Mouse (Mus musculus): Measurements from ENCODE around the gene Elobl. TPM values are rescaled to one million over a fixed set of nuclear protein-coding genes. Genes with fewer than 3 reads are reported as not detected.

Elobl gene
- polyA plus RNA-seq, 1 experiment from 2014 or later = not detected

DNA sequence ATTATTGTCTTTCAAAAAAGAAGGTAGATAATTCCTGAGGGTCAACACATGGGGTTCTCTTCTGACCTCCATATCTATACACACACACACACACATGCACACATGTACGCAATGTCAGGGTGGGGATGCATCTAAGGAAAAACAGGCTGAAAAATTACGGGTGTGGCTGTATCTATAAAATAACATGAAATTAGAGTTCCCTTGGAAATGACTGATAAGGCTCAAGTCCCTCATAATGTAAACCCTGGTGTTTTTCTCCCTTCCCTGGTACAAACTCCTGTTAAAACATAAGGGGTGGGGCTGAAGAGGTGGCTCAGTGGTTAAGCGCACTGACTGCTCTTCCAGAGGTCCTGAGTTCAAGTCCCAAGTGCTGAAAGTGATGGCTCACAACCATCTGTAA lies 13.1 kb downstream of the Elobl start:
- H3K4me3 ChIP-seq (replicated peaks) = no peak overlapping the region
- no peaks in the 10 kb centered on the region for H3K27me3 ChIP-seq
- ATAC-seq (ENCODE audit: insufficient read depth) = peak; percentile 50; the same call in 1 of the 2 replicates
- 40% methylated on average over 3 of the region's 3 CpGs for WGBS (ENCODE audit: insufficient replicate concordance)
- H3K4me1 ChIP-seq (replicated peaks) = peaks cover 39% of the 10 kb centered on the region
- peak overlapping the region; percentile 69 for H3K4me2 ChIP-seq
- no peak overlapping the region for H3K9ac ChIP-seq
- no peaks in the 10 kb centered on the region for H3K36me3 ChIP-seq (replicated peaks)
- H3K9me3 ChIP-seq (replicated peaks) = no peaks in the 10 kb centered on the region
- no peak overlapping the region for H3K27ac ChIP-seq (replicated peaks)

DNA sequence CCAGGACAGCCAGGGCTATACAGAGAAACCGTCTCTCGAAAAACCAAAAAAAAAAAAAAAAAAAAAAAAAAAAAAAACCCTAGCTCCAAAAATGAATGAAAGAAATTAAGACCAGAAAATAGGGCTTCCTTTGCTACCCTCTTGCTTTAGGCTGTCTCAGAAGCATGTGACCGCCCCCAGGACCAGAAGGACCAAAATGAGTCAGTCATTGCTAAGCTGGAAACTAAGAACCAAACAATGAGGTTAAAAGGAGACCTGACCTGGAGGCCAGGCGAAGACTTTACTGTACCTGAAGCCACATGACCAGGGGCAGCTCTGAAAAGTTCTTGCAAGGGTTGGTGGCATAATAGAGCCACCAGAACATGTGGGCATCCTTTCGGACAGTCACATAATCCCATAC lies 14.6 kb downstream of the Elobl start:
- no peak for ATAC-seq (ENCODE audit: insufficient read depth)
- H3K4me2 ChIP-seq = no peak overlapping the region

DNA sequence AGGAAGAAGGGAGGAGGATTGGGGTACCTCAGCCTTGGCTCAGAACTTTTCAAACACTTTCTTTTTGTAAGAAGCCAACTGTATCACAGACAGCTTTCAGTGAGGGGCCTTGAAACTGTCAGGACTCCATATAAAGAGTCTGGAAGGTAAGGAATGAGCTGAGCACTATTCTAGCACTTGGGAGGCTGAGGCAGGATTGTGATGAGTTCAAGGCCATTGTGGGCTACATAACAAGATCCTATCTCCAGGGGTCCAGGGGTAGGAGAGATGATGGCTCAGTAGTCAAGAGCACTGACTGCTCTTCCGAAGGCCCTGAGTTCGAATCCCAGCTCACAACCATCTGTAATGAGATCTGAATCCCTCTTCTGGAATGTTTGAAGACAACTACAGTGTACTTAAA lies 15.2 kb downstream of the Elobl start:
- ATAC-seq (ENCODE audit: insufficient read depth) = no peak
- Histone ChIP-seq H3K4me1 (replicated peaks) (peaks cover 39% of the 10 kb centered on the region), H3K9me3 (replicated peaks) (no peaks in the 10 kb centered on the region), H3K27ac (replicated peaks) (no peak overlapping the region), H3K36me3 (replicated peaks) (no peaks in the 10 kb centered on the region; the same call in 1 of the 2 replicates), H3K4me3 (replicated peaks) (no peak overlapping the region), H3K27me3 (no peaks in the 10 kb centered on the region), H3K4me2 (no peak overlapping the region), H3K9ac (no peak overlapping the region)
- 75% methylated on average over 2 of the region's 2 CpGs for WGBS (ENCODE audit: insufficient replicate concordance)

More for the DNA sequence above, 14.6 kb downstream of the Elobl start:
- H3K4me3 ChIP-seq (replicated peaks) = no peak overlapping the region
- peaks cover 39% of the 10 kb centered on the region for H3K4me1 ChIP-seq (replicated peaks)
- WGBS (ENCODE audit: insufficient replicate concordance) = 80% methylated on average over 5 of the region's 5 CpGs
- no peaks in the 10 kb centered on the region for H3K9me3 ChIP-seq (replicated peaks)
- no peaks in the 10 kb centered on the region; the same call in 1 of the 2 replicates for H3K36me3 ChIP-seq (replicated peaks)
- H3K27me3 ChIP-seq = no peaks in the 10 kb centered on the region
- H3K27ac ChIP-seq (replicated peaks) = no peak overlapping the region
- H3K9ac ChIP-seq = no peak overlapping the region

DNA sequence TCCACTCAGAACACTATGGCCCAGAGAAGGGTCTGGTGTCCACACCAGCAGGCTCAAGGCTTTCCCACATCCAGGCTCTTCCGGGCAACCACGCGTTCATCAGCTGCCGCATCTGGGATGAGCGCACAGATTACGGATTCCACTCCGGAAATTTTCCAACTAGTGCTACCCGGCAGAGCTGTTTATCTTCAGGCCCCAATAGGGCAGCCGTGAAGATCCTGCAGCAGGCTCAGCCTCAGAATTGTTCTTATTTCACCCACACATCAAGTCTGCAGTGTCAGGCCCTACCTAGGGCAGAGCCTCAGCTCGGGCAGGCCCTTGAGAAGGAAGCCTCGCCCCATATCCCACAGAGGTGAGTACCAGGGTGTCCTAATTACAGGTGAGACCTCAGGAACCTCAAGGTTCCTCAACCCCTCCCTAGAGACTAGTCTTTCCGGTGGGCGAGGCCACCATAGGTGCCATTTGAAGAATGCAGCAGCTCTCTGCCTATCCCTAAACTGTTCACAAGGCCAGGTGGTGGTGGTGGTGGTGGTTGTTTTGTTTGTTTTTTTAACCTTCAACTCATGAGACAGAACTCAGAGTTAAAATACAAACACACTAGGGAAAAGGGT lies 16.0 kb downstream of the Elobl start:
- no peak overlapping the region for H3K27ac ChIP-seq (replicated peaks)
- ATAC-seq (ENCODE audit: insufficient read depth) = no peak
- no peaks in the 10 kb centered on the region for H3K9me3 ChIP-seq (replicated peaks)
- H3K4me1 ChIP-seq (replicated peaks) = peaks cover 39% of the 10 kb centered on the region
- no peak overlapping the region for H3K9ac ChIP-seq
- no peak overlapping the region for H3K4me2 ChIP-seq
- H3K36me3 ChIP-seq (replicated peaks) = no peaks in the 10 kb centered on the region; the same call in 1 of the 2 replicates
- no peak overlapping the region for H3K4me3 ChIP-seq (replicated peaks)
- 77% methylated on average over 13 of the region's 13 CpGs for WGBS (ENCODE audit: insufficient replicate concordance)
- H3K27me3 ChIP-seq = no peaks in the 10 kb centered on the region

DNA sequence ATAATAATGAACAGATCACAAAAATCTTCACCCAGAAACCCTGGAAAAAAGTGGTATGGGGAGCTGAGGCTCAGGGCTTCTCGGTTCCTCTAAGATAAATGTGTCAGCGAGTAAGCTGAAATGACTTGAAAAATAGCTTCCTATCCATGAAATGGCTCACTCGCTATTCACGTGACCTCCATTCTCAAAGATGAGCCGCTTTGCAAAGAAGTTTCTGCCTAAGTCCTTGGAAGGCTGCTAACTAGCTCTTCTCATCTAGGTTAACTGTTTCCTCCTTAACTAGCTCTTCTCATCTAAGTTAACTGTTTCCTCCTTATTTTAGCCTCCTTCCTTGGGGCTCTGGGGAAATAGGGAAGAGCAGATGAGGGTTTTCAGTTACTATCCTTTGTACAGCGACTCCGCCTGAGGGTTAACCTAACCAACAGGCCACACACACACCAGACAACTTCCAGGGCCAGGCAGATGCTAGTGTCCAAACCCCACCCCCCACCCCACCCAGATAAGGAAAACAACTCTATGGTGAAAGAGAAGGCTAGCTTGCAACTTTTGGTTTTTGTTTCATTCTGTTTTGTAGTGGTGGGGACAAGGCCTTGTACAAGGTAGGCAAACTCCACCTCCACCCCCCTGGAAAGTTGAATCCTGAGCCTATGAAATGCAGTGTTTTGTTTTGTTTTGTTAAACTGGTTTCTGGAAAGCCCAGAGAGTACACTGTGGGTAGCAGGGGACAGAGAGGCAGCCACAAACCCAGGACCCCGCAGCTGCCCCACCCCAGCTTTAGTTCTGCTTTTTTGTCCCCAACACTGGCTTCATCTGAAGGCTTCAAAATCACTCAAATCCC lies 16.7 kb downstream of the Elobl start:
- no peak overlapping the region for H3K4me2 ChIP-seq
- WGBS (ENCODE audit: insufficient replicate concordance) = 46% methylated on average over 8 of the region's 8 CpGs
- no peaks in the 10 kb centered on the region for H3K27me3 ChIP-seq
- no peak overlapping the region for H3K4me3 ChIP-seq (replicated peaks)
- no peaks in the 10 kb centered on the region for H3K9me3 ChIP-seq (replicated peaks)
- ATAC-seq (ENCODE audit: insufficient read depth) = no peak
- no peaks in the 10 kb centered on the region; the same call in 1 of the 2 replicates for H3K36me3 ChIP-seq (replicated peaks)
- H3K4me1 ChIP-seq (replicated peaks) = peaks cover 33% of the 10 kb centered on the region
- H3K27ac ChIP-seq (replicated peaks) = no peak overlapping the region
- H3K9ac ChIP-seq = no peak overlapping the region

DNA sequence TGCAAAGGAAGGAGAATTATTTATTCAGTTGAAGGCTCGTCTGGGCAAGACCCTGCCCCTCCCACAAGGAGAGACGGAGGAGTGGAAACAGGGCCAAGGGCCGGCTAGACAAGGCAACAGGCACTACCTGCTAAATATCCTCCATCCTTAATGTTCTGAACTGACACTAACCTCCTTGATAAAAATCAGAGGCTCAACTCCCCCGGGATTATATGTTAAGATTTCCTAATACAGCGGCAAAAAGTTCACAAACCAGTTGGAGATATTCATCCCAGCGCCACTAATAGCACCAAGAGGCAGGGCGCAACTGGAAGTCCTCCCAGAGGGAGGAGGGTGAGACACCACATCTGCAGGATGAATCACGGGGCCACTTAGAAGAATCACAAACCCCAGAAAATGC lies 17.8 kb downstream of the Elobl start:
- peaks cover 5% of the 10 kb centered on the region for H3K36me3 ChIP-seq (replicated peaks)
- no peak overlapping the region for H3K4me3 ChIP-seq (replicated peaks)
- no peak overlapping the region for H3K27ac ChIP-seq (replicated peaks)
- peaks cover 22% of the 10 kb centered on the region for H3K4me1 ChIP-seq (replicated peaks)
- H3K4me2 ChIP-seq = no peak overlapping the region
- no peak overlapping the region for H3K9ac ChIP-seq
- ATAC-seq (ENCODE audit: insufficient read depth) = no peak
- 67% methylated on average over 8 of the region's 8 CpGs for WGBS (ENCODE audit: insufficient replicate concordance)
- no peaks in the 10 kb centered on the region for H3K9me3 ChIP-seq (replicated peaks)
- no peaks in the 10 kb centered on the region for H3K27me3 ChIP-seq

DNA sequence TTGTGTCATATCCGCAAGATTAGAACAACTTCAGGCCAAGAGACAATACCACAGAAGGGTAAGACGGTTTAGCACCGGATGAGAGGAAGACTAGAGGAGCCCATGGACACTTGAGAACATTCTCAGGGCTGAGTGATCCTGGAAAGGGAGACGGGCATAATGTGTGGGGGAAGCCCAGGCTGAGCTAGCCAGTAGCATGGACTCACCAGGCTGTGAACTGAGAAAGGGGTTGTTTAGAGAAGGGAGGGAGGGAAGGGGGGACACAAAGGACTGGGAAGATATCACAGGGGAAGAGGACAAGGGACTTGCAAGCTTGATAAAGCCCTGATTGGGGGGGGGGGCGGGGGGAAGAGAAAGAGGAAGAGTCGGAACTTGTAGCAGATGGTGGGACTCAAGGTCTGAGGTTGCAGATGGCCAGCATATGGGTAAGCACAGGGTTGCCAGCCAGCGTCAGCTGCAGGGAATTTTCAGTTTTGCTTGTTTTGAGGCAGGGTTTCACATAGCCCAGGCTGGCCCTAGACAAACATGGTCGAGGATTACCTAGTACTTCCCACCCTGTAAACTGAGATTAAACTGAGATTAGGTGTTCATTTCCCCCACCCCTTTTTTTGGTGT lies 20.7 kb downstream of the Elobl start:
- H3K9me3 ChIP-seq (replicated peaks) = no peaks in the 10 kb centered on the region
- no peak overlapping the region for H3K4me3 ChIP-seq (replicated peaks)
- no peaks in the 10 kb centered on the region for H3K27me3 ChIP-seq
- H3K9ac ChIP-seq = no peak overlapping the region
- no peak for ATAC-seq (ENCODE audit: insufficient read depth)
- peaks cover 5% of the 10 kb centered on the region for H3K36me3 ChIP-seq (replicated peaks)
- peaks cover 12% of the 10 kb centered on the region for H3K4me1 ChIP-seq (replicated peaks)
- no peak overlapping the region for H3K27ac ChIP-seq (replicated peaks)
- H3K4me2 ChIP-seq = no peak overlapping the region
- WGBS (ENCODE audit: insufficient replicate concordance) = 30% methylated on average over 8 of the region's 8 CpGs

DNA sequence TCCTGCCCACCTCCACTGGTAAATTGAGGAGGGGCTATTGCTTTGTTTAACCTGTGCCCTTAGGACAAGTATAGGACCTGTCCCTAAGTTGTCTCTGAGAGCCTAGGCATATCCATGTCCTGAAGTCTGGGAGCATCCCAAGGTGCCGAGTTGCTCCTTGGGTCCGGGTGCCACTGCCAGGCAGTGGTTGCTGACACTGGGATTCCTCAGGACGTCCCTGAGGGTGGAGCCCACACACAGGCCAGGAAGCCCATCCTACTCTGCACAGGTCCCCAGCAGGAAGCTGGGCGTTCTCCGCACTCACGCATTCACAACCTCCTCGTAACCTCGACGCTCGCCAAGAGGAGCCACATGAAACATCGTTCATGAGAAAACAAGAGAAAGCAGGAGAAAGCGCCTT lies 25.2 kb downstream of the Elobl start:
- Histone ChIP-seq H3K4me3 (replicated peaks) (no peak overlapping the region), H3K9ac (no peak overlapping the region), H3K36me3 (replicated peaks) (peaks cover 5% of the 10 kb centered on the region), H3K27ac (replicated peaks) (no peak overlapping the region), H3K4me1 (replicated peaks) (no peaks in the 10 kb centered on the region), H3K9me3 (replicated peaks) (no peaks in the 10 kb centered on the region), H3K27me3 (no peaks in the 10 kb centered on the region), H3K4me2 (no peak overlapping the region)
- 69% methylated on average over 12 of the region's 12 CpGs for WGBS (ENCODE audit: insufficient replicate concordance)
- ATAC-seq (ENCODE audit: insufficient read depth) = no peak

DNA sequence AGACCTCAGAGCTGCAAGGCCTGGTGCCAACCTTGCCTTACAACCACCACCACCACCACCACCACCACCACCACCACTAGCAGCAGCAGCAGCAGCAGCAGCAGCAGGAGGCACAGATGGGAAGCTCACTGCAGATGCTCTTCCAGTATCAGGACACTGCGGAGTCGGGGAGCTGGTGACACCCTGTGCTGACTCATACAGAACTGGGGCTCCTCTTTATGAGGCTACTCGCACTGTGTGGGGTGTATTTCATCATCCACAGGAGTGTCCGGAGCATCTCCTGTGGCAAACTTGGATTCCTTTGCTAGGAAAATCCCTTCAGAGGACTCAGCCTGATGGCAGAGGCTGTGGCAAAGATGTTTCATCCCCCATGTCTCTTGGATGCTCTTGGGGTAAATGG lies 27.1 kb downstream of the Elobl start:
- Histone ChIP-seq H3K9ac (no peak overlapping the region), H3K4me2 (no peak overlapping the region), H3K27ac (replicated peaks) (no peak overlapping the region), H3K9me3 (replicated peaks) (no peaks in the 10 kb centered on the region), H3K4me1 (replicated peaks) (no peaks in the 10 kb centered on the region), H3K27me3 (no peaks in the 10 kb centered on the region), H3K36me3 (replicated peaks) (peaks cover 5% of the 10 kb centered on the region), H3K4me3 (replicated peaks) (no peak overlapping the region)
- no peak for ATAC-seq (ENCODE audit: insufficient read depth)
- 73% methylated on average over 4 of the region's 4 CpGs for WGBS (ENCODE audit: insufficient replicate concordance)

DNA sequence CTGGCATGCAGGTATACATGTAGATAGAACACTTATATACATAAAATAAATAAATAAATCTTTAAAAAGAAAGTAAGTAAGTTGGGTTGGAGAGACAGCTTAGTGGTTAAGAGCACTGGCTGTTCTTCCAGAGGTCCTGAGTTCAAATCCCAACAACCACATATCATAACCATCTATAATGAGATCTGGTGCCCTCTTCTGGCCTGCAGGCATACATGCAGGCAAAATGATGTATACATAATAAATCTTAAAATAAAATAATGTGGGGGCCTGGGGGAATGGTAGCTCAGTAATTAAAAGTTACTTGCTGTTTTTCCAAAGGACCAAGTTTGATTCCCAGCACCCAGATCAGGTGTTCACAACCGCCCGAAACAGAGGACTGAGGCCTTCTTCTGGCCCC lies 28.0 kb downstream of the Elobl start:
- no peak overlapping the region for H3K4me3 ChIP-seq (replicated peaks)
- H3K27ac ChIP-seq (replicated peaks) = no peak overlapping the region
- 73% methylated on average over 2 of the region's 2 CpGs for WGBS (ENCODE audit: insufficient replicate concordance)
- H3K4me2 ChIP-seq = no peak overlapping the region
- no peaks in the 10 kb centered on the region for H3K9me3 ChIP-seq (replicated peaks)
- H3K27me3 ChIP-seq = no peaks in the 10 kb centered on the region
- H3K36me3 ChIP-seq (replicated peaks) = 0 out of 2 replicates have a peak, but pooled peaks cover 1% of the 10 kb centered on the region
- no peaks in the 10 kb centered on the region for H3K4me1 ChIP-seq (replicated peaks)
- no peak overlapping the region for H3K9ac ChIP-seq
- ATAC-seq (ENCODE audit: insufficient read depth) = no peak

DNA sequence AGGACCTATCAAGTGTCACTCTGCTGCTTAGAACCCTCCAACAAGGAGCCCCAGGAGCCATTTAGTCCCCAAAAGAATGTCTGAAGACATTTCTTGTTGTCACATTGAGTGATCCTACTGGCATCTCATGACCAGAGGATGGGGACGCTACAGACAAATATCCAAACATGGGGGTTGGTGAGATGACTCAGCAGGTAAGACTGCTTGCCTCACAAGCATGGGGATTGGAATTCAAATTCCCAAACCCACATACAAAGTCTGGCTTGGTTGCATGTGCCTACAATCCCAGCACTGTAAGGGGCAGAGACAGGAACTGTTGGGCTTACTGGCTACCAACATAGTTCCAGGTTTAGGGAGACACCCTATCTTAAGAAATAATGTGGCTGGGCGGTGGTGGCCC lies 28.8 kb downstream of the Elobl start:
- Histone ChIP-seq H3K4me3 (replicated peaks) (no peak overlapping the region), H3K9me3 (replicated peaks) (no peaks in the 10 kb centered on the region), H3K27ac (replicated peaks) (no peak overlapping the region), H3K27me3 (no peaks in the 10 kb centered on the region), H3K4me1 (replicated peaks) (no peaks in the 10 kb centered on the region), H3K4me2 (no peak overlapping the region), H3K9ac (no peak overlapping the region), H3K36me3 (replicated peaks) (0 out of 2 replicates have a peak, but pooled peaks cover 4% of the 10 kb centered on the region)
- no peak for ATAC-seq (ENCODE audit: insufficient read depth)
- 79% methylated on average over 2 of the region's 2 CpGs for WGBS (ENCODE audit: insufficient replicate concordance)
